Mouse (Mus musculus) E14TG2a.4 (cell line): ENCODE measurements around the gene Pcbp2.

Experiments used
- H3K27me3 ChIP-seq: 2 replicates; pipeline ENCODE4 v1.6.1; 2014; ENCODE audit warnings: low read length, control low read depth; ENCODE audit not compliant: insufficient read depth
- H3K36me3 ChIP-seq: 2 replicates; pipeline ENCODE4 v1.6.1; 2014; ENCODE audit warnings: low read length, control low read depth; ENCODE audit not compliant: insufficient read depth
- H3K4me1 ChIP-seq: replicated peaks from 2 replicates; pipeline ENCODE4 v1.6.1; 2014; ENCODE audit warnings: low read depth, low read length, control low read depth
- H3K4me3 ChIP-seq: replicated peaks from 2 replicates; pipeline ENCODE4 v1.5.1; 2014; ENCODE audit warnings: mild to moderate bottlenecking, low read length
- H3K9me3 ChIP-seq: 2 replicates; pipeline ENCODE4 v1.6.1; 2014; ENCODE audit warnings: low read length, control low read depth
- CTCF ChIP-seq: conservative IDR thresholded peaks from 2 replicates; pipeline ENCODE4 v1.5.1; 2014; ENCODE audit warnings: low read length
- NANOG ChIP-seq: IDR thresholded peaks from 2 replicates; pipeline ENCODE4 v1.6.1; 2014; ENCODE audit warnings: borderline replicate concordance, low read length, mixed read lengths
- POU5F1 ChIP-seq: IDR thresholded peaks from 2 replicates; pipeline ENCODE4 v1.6.1; 2014; ENCODE audit warnings: low read length, borderline replicate concordance

Pcbp2 gene

DNA sequence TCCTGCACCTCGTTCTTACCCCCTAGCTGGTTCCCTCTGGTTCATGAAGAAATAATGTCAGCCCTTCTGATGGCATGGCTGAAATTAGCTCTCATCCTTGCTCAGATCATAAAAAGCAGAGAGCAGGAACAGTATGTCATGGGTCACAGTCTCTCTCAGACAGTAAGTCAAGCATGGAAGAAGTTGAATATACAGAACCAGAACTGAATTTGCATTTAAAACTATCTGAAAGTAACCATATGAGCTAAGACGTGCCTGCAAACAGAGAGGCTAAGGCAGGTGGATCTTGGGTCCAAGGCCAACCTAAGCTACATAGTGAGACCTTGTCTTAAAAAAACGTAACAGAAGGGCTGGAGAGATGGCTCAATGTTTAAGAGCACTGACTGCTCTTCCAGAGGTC lies 42.7 kb downstream of the Pcbp2 start:
- H3K4me3 ChIP-seq = no peak overlapping the region
- no peaks in the 10 kb centered on the region for H3K9me3 ChIP-seq
- H3K4me1 ChIP-seq = peaks cover 64% of the 10 kb centered on the region
- H3K27me3 ChIP-seq = no peaks in the 10 kb centered on the region
- H3K36me3 ChIP-seq = peaks cover 11% of the 10 kb centered on the region
- TF ChIP-seq CTCF (no peak), NANOG (no peak), POU5F1 (no peak)

DNA sequence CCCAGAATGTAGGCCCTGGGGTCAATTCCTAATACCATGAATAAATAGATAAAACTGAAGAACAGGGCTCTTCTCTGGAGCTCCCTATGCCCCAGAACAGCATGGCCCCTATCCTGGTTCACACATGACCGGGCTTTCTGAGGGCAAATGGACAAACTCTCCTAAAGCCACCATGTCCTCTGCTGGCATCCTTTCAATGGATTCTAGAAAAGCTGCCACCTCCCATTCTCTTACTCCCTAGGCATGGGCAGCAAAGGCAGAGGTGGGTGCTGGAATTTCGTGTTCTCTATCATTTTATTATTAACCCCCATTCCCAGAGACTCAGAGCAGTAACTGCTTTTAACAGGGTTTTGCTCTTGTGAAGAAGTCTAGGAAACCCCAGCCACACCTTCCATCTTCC lies 44.9 kb downstream of the Pcbp2 start:
- no peaks in the 10 kb centered on the region for H3K9me3 ChIP-seq
- H3K27me3 ChIP-seq = no peaks in the 10 kb centered on the region
- TF ChIP-seq NANOG (no peak), CTCF (no peak), POU5F1 (no peak)
- peaks cover 58% of the 10 kb centered on the region for H3K4me1 ChIP-seq
- H3K4me3 ChIP-seq = peak overlapping the region; percentile 86; the same call in 1 of the 2 replicates
- H3K36me3 ChIP-seq = peaks cover 9% of the 10 kb centered on the region

DNA sequence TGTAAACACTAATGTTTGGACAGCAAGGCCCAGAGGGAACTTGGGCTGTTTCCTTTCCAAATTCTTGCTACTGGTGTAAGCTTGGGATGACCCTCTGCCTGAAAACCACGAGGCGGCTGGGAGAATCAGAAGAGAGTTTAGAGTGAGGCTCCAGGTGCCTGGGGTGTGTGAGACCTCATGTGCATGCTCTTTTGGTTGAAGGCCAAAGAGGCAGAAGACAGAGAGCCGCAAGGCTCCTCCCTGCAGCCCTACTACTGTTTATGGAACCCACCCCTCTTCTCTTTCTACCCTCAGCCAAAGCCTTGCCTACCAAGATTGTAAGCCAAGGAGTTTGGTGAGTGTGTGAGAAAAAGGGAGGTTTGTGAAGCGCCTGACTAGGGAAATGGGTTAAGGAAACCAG lies 45.5 kb downstream of the Pcbp2 start:
- Histone ChIP-seq H3K36me3 (peaks cover 14% of the 10 kb centered on the region), H3K4me1 (peaks cover 62% of the 10 kb centered on the region), H3K27me3 (no peaks in the 10 kb centered on the region), H3K4me3 (peak overlapping the region; percentile 86), H3K9me3 (no peaks in the 10 kb centered on the region)
- no peak for TF ChIP-seq NANOG
- TF ChIP-seq CTCF = no peak
- TF ChIP-seq POU5F1 = no peak

DNA sequence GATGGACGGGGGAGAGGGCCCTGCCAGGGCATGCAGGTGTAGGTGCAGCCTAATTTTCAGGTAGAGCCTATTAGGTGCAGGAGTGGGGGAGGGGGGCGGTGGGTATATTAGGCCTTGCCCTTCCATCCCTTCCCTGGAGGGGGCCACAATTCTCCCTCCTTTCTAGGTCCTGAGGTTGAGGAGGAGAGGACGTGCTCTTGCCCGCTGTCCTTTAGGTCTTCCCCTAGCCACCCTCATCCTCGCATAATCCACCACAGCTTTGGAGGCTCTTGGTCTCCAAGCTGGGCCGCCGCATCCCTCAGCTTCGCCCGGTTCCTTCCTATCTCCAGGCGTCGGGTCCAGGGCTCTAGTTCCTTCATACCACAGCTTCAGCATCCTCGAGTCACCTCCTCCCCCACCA lies 46.0 kb downstream of the Pcbp2 start:
- Histone ChIP-seq H3K27me3 (no peaks in the 10 kb centered on the region), H3K36me3 (peaks cover 20% of the 10 kb centered on the region), H3K4me3 (peak overlapping the region; percentile 86), H3K4me1 (peaks cover 62% of the 10 kb centered on the region), H3K9me3 (no peaks in the 10 kb centered on the region)
- TF ChIP-seq NANOG = no peak
- TF ChIP-seq CTCF = no peak
- no peak for TF ChIP-seq POU5F1

DNA sequence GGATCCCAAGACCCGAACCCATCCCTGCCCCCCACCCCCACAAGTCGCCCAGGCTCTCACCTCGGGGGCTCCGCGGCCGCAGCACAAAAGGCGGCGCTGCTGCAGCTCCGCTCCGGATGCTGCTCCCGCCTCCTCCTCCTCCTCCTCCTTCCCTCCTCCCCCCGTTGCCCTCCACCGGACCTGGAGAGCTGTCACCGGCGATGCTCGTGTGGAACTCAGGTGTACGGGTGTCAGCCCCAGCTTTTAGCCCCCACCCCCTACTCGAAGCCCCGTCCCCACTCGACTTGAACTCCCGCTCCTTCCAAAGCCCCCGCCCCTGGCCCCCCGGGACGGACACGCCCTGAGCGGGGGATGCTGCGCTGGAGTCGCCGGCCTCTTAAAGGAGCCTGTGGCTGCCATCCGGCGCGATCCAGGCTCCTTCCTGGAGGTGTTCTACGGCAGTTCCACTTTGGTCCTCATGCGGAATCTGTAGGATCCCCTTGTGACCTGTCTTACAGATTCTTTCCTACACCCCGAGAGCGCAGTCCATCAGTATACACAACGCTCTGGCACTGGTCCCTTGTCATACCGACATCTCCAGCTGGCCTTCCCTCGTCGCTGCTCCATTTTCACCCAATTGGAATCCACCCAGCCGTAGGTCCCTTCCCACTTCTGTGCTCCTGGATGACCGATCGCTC lies 46.5 kb downstream of the Pcbp2 start, which contains the start of gene Map3k12:
Map3k12 (minus strand) TSS at position 337 of the 677 bp plus-strand sequence.
- Histone ChIP-seq H3K4me3 (peak within 1 kb of the TSS; percentile 86), H3K36me3 (peaks cover 25% of the 10 kb centered on the region), H3K9me3 (no peaks in the 10 kb centered on the region), H3K27me3 (no peaks in the 10 kb centered on the region), H3K4me1 (peaks cover 62% of the 10 kb centered on the region)
- TF ChIP-seq CTCF = no peak

DNA sequence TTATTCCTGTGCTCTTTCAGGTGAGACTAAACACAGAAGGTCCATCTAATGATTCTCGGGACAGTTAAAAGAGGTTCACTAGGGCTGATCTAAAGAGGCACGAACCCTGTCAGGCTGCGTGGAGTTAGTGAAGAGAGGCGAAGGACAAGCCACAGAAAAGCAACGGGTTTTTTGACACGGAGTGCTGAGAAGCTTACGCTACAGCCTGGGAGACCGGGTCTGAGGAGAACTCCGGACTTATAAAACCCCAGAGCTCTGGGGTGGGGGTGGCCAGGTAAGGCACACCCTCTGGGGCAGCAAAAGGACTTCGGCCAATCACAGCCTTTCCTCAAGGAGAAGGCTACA lies 47.3 kb downstream of the Pcbp2 start:
- H3K27me3 ChIP-seq = no peaks in the 10 kb centered on the region
- H3K4me1 ChIP-seq = peaks cover 62% of the 10 kb centered on the region
- peaks cover 33% of the 10 kb centered on the region for H3K36me3 ChIP-seq
- no peaks in the 10 kb centered on the region for H3K9me3 ChIP-seq
- H3K4me3 ChIP-seq = peak overlapping the region; percentile 86
- no peak for TF ChIP-seq CTCF

DNA sequence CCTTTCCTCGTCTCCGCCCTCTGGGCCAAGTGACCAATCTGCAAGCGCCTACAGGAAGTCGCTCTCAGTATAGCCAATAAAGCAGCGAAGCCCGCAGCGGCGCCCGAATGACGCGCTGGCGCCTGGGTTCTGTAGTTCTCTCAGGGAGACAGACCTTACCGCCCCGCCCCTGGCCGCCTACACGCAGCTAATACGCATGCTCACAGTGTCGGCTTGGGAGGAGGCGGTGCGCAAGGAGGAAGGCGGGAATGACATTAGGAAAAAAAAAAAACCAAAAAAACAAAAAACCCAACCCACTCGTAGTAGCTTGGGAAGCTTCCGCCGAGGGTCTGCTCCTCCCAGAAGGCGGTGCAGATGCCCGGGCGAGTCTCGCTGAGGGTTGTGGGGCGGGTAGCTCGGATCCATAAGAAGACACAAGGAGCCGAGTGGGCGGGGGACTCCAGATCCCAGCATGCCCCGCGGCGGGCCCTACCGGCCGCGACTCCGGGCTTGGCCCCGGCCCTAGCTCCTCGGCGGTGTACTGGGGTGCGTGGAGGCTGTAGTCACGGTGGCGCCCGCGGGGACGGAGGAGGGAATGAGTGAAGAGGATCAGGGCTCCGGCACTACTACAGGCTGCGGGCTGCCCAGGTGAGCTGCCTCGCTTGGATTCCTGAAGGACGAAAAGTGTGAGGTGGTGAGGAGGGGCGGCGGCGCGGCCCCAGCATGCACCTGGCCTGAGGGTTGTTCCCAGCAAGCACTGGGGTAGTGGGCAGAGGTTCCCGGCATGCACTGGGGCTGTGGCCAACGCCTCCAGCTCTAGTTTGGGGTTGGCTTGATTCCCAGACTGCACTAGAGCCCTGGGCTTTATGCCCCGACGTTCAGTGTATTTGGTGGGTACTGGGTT lies 47.9 kb downstream of the Pcbp2 start, which contains the start of gene Tarbp2:
Tarbp2 (plus strand) TSS at position 217 of the 883 bp plus-strand sequence.
- H3K4me1 ChIP-seq = peaks cover 58% of the 10 kb centered on the region
- TF ChIP-seq POU5F1 (no peak), CTCF (no peak), NANOG (no peak)
- peak within 1 kb of the TSS; percentile 86 for H3K4me3 ChIP-seq

DNA sequence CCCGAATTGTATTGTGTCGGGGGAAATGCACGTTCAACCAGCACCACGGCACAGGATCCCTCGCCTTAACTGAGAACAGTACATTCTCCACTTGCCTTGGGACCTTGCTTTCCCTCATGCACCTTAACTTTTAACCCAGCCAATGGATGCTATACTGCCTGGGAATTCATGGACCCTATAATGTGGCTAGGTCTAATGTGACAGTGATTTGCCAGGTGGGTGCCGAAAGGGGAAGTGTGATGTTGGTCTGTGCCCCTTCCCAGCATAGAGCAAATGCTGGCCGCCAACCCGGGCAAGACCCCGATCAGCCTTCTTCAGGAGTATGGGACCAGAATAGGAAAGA lies 48.5 kb downstream of the Pcbp2 start:
- H3K27me3 ChIP-seq = no peaks in the 10 kb centered on the region
- no peaks in the 10 kb centered on the region for H3K9me3 ChIP-seq
- H3K4me1 ChIP-seq = peaks cover 59% of the 10 kb centered on the region
- no peak for TF ChIP-seq CTCF
- no peak for TF ChIP-seq NANOG
- no peak for TF ChIP-seq POU5F1
- H3K4me3 ChIP-seq = peak overlapping the region; percentile 86
- peaks cover 43% of the 10 kb centered on the region for H3K36me3 ChIP-seq

More for the DNA sequence above, 47.9 kb downstream of the Pcbp2 start, which contains the start of gene Tarbp2:
- no peaks in the 10 kb centered on the region for H3K27me3 ChIP-seq
- H3K36me3 ChIP-seq = peaks cover 38% of the 10 kb centered on the region
- H3K9me3 ChIP-seq = no peaks in the 10 kb centered on the region
